Mouse (Mus musculus) megakaryocyte, embryonic 14.5 days (primary cell): ENCODE data around the gene Rtn4rl1.

Experiments used
- FLI1 ChIP-seq: IDR thresholded peaks from 2 replicates; pipeline ENCODE4 v1.6.1; 2012; ENCODE audit warnings: low read length, inconsistent platforms, mixed read lengths
- GATA1 ChIP-seq: IDR thresholded peaks from 3 replicates; pipeline ENCODE4 v1.6.1; 2012; ENCODE audit warnings: mixed read lengths, low read length, inconsistent platforms, borderline replicate concordance

DNA sequence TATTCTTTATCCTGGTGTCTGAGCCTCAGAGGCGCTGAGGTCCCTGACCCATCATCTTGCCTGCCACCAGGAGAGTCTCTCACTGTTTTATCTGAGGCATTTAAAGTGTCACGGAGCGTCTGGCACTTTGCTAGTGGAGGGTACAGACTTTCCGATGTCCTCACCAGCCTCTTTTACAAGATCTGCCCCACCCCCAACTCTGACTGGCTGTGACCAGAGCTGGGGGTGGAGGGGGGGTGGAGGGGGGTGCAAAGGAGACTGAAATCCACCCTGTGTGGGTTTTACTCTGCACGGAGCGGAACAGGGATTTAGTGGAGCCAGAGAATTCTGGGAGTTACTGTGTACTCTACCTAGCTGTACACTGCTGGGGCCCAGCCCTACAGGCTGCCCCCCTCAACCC, 81.5 kb downstream of the Rtn4rl1 start:
- TF ChIP-seq GATA1 (no peak), FLI1 (no peak)
